Mouse (Mus musculus) spleen, adult 2 months (tissue): Measurements from ENCODE around the gene Sertad2.

ENCODE experiments used
- CTCF ChIP-seq: fragments of 200-500 bp; IDR thresholded peaks from 2 replicates; pipeline ENCODE4 v1.5.1; 2011; ENCODE audit warnings: mild to moderate bottlenecking, inconsistent platforms; ENCODE audit not compliant: insufficient read depth, insufficient read length, insufficient replicate concordance; ENCODE audit errors: extremely low read depth
- POLR2A ChIP-seq: fragments of 200-500 bp; IDR thresholded peaks from 2 replicates; pipeline ENCODE4 v1.6.1; 2011; ENCODE audit warnings: low read depth, low read length, inconsistent platforms

DNA sequence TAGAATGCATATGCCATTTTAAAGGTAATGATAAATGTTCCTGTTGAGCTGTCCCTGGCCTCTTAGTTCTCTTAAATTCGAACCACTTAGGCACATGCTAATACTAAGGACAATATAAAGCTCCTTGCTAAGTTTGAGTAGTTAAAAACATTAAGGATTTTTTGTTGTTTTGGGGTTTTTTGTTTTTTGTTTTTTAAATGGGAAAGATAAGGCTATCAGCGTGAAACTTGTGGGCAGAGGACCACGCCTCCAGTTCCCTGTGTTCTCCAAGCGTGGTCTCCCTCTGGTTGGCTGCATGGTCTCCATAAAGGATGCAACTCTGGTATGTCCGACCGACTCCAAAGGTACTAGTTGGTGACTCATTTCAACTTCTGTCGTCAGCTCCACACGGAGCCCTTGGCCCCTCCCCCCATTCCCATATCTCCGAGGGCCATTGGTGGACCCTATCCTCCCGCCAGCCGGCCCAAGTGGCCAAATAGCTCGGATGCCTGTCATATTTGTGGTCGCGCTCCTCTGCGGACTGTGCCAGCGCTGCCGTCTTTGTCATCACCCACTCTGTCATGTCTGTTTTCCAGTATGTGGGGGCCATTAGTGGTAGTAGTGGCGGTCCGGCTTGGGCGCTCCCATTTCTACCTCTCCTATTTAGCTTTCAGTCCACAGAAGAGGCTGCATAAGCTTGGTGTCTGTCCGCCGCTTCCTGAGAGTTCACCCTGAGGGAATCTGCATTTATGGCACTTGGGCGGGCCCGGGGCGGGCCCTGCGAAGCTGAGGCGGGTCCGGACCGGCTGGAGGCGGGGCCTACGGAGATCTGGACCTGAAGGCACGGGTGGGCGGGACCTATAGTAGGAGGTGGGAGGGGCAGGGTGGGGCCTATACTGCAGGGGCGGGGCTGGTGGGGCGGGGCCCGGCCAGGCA lies 88.2 kb downstream of the Sertad2 start:
- TF ChIP-seq POLR2A (peak; percentile 78), CTCF (no peak)
